Mouse (Mus musculus) c-Kit-negative CD71-positive TER-119-positive erythroid progenitor cells, embryonic 14.5 days (primary cell): ENCODE data around the gene Gm45234.
"Not testable (repeated sequence)": the region's sequence is repeated elsewhere in the genome, so short reads cannot be mapped to it uniquely, and the experiment has no call there.

Source experiments
- DNase-seq: peaks from one replicate; pipeline ENCODE4 v3.0.0-alpha.2; 2013; ENCODE audit warnings: low read depth, low spot score

Gm45234 gene

GRCm38 (mm10) chr6:124755831-124756595, at the start of gene Gm45234, which contains the start of gene Atn1:
TSS of gene Gm45234 (minus strand) at chr6:124756021.
TSS of gene Atn1 (minus strand) at chr6:124756524.
- DNase-seq: no peak

- DNase-seq: no peak
Measured at GRCm38 (mm10) chr6:124804341-124804740, 48.5 kb upstream of the Gm45234 start.

DNA sequence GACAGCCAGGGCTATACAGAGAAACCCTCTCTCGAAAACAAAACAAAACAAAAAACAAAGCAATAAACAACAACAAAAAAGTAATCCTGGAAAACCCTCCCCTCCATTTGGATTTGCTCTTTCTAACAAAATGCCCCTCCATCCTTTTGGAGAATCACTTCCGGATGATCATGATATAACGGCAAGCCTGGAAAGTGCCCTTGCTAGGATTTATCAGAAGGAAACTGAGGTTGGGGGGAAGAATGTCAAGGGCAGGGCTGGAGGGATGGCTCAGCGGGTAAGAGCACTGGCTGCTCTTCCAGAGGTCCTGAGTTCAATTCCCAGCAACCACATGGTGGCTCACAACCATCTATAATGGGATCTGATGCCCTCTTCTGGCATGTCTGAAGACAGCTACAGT, 47.9 kb upstream of the Gm45234 start:
- not testable (repeated sequence) for DNase-seq

DNA sequence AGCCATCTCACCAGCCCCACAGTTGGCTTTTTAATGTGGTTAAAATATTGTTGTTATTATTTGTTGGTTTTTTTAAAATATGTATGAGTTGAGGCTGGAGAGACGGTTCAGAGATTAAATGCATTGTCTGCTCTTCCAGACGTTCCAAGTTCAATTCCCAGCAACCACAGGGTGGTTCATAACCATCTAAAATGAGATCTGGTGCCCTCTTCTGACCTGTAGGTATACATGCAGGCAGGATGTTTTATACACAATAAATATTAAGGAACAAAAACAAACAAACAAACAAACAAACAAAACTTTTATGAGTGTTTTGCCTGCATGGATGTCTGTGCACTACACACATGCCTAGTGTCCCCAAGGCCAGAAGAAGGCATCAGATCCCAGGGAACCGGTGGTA, 47.2 kb upstream of the Gm45234 start:
- DNase-seq: no peak

- not testable (repeated sequence) for DNase-seq
Measured at GRCm38 (mm10) chr6:124802400-124802799, 46.6 kb upstream of the Gm45234 start.

- no peak for DNase-seq
Measured at GRCm38 (mm10) chr6:124796200-124796599, 40.4 kb upstream of the Gm45234 start.

GRCm38 (mm10) chr6:124795781-124796180, 40.0 kb upstream of the Gm45234 start:
- DNase-seq: no peak

DNA sequence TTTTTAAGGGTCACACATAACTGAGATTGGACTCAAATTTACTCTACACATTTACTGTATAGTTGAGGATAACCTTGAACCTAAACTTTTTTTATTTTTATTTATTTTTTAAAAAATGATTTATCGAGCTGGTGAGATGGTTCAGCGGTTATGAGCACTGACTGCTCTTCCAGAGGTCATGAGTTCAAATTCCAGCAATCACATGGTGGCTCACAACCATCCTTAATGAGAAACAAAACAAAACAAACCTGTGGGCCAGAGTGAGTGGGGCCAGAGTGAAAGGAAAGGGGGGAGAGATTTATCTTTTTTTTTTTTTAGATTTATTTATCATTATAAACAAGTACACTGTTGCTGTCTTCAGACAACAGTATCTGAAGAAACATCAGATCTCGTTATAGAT, 36.1 kb upstream of the Gm45234 start:
- no peak for DNase-seq

DNA sequence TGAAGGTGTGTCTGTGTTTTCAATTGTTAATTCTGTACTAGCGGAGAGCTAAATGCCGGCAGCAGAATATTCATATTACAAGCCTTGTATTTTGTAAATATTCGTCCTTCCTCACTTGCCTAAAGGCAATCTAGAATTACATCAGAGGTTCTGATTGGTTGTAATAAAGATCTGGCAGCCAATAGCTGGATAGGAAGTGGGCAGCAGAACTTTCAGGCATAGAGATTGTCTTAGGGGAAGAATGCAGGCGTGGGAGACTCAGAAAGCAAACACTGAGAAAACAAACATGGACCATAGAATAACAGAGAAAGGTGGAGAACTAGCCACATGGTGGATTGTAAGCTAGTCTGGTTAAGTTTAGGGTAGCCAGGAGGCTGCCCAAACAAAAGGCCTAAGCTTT, 34.3 kb upstream of the Gm45234 start:
- DNase-seq: no peak

- DNase-seq: no peak
Measured at GRCm38 (mm10) chr6:124789519-124789918, 33.7 kb upstream of the Gm45234 start.

- DNase-seq: no peak
Measured at GRCm38 (mm10) chr6:124787722-124788121, 31.9 kb upstream of the Gm45234 start.

DNA sequence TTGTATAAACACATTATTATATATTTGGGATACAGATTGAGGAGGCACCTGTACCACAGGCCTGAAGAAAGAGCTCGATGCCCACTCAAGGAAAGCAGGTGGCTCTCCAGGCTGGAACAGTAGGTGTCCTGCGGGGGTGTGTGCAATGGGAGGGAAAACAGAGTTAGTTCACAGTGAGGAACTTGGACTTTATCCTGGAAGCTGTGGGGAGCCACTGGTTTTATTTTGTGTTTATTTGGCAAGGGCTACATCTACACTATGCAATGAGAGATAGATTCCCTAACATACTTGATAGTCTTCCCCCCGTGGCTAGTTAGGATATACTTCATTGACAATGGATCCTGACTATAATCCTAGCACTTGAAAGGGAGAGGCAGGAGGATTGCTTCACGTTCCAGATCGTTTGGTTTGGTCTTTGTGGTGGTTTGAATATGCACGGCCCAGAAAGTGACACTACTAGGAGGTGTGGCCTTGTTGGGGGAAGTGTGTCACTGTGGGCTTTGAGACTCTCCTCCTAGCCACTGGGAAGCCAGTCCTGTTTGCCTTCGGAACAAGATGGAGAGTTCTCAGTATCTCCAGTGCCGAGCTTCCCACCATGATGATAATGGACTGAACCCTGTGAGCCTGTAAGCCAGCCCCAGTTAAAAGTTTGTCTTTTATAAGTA, 31.1 kb upstream of the Gm45234 start:
- no peak for DNase-seq

GRCm38 (mm10) chr6:124782436-124782835, 26.6 kb upstream of the Gm45234 start:
- DNase-seq: no peak

DNA sequence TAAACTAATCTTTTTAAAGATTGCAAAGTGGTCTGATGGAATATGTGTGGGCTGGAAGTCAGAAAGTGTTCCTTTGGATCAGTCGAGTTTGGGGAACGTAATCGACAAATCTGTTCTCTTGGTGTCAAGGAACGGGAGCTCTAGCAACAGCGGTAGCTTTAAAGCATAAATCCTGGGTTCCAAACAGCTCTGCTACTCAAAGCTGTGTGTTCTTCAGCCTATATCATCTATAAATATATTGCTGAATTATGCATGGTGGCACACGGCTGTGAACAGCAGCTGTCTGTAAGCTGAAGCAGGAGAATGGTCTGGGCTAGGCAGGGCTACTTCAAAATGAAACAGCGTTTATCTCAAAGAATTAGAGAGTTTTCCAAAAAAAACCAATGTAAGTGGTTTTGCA, 25.1 kb upstream of the Gm45234 start:
- DNase-seq: no peak

DNA sequence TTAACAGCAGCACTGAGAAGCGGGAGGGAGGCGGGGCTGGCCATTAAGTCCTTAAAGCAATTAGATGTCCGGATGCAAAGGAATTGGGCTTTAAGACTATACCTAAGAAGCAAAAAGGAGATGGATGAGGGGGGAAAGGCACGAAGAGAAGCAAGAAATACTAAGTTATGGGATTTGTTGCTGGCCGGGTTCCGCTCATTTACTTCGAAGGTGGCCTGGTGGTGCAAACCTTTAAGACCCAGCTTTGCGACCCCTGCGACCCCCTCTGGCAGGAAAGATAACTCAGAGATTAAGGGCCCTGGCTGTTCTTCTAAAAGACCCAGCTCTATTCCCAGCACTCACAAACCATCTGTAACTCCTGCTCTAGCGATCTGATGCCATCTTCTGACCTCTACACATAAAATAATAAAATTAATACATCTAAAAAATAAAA, 24.2 kb upstream of the Gm45234 start:
- no peak for DNase-seq

GRCm38 (mm10) chr6:124779222-124779983, 23.6 kb upstream of the Gm45234 start, which contains the start of gene Lrrc23:
TSS of gene Lrrc23 (minus strand) at chr6:124779727.
- no peak for DNase-seq

DNA sequence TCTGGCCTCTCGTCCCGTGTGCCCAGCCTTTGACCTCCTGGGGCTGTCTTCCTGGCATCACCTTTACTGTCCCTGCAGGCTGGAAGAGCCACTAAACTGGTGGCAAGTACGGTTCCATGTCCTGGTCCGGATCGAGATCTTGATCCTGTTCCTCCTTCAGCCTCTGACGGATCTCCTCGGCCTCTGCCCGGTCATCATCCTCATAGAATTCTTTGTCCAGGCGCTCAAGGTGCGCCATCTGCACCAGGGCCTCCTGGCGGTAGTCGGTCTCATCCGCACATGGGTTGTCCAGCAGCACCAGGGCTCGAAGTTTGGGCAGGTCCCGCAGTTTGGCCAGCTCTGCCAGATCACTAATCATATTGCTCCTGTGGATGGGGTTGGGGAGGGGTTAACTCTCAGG, 14.7 kb upstream of the Gm45234 start:
- DNase-seq: no peak

DNA sequence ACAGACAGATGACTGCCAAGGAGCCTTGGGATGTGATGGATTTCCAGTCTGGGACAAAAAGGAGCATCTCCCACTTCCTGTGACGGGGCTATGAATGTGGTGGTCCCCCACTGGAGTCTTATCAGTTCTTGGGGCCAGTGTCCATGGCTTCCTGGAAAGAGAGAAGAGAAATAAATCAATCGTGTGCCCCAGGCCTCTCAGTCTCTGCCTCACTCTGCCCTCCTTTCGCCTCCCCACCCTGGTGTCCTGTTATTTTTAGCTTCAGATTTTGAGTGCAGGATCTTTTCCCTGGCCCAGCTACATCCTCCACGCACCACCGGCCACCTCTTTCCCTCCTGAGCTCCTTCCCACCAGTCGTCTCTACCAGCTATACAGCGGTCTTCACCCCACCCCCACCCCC, 14.2 kb upstream of the Gm45234 start:
- no peak for DNase-seq

GRCm38 (mm10) chr6:124769101-124769765, 13.4 kb upstream of the Gm45234 start, which contains the start of gene Eno2:
TSS of gene Eno2 (minus strand) at chr6:124769673.
- DNase-seq: no peak

GRCm38 (mm10) chr6:124768704-124769044, 12.9 kb upstream of the Gm45234 start:
- DNase-seq: no peak

- no peak for DNase-seq
Measured at GRCm38 (mm10) chr6:124767920-124768703, 12.3 kb upstream of the Gm45234 start.
